Mouse (Mus musculus) lung, adult 10 weeks (tissue): ENCODE results near the gene Brpf1. TPM values are rescaled to one million over a fixed set of nuclear protein-coding genes. Genes with fewer than 3 reads are reported as not detected.

Source experiments
- polyA plus RNA-seq: library from polyadenylated mRNA; stranded (reverse); fragments of 350-450 nt; fragmentation: Illumina TruSeq; extraction: RNeasy Lipid Tissue Mini Kit (QIAGEN cat#74804); gene quantifications from one replicate; pipeline ENCODE4 v1.2.3, GENCODE M21; 2014; ENCODE audit warnings: low read depth, low replicate concordance; ENCODE audit not compliant: insufficient read depth

The Brpf1 gene
- polyA plus RNA-seq = 9.6 TPM

DNA sequence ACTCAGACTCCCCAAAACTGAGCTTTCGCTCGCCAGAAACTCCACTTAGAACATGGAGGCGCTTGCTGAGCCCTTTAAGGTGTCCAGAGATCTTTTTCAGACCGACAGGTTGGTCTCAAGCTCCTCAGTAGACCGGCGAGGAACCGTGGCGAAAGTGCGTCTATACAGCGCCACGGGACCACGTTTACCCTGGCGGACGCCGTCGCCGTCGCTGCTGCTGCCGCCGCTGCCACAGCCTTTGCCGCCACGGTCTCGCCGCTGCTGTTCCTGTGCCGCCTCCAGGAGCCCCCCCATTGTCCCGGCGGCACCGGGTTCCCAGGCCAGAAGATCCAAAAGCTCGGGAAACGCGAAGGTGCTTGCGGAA is at the start of gene Brpf1:
TSS of gene Brpf1 (plus strand) at position 152 of the 364 bp plus-strand sequence.

GRCm38 (mm10) chr6:113282101-113282802 is 24.7 kb upstream of the Brpf1 start, which contains the start of gene Cpne9:
Gene Cpne9, plus strand, starts transcription at chr6:113282307.

DNA sequence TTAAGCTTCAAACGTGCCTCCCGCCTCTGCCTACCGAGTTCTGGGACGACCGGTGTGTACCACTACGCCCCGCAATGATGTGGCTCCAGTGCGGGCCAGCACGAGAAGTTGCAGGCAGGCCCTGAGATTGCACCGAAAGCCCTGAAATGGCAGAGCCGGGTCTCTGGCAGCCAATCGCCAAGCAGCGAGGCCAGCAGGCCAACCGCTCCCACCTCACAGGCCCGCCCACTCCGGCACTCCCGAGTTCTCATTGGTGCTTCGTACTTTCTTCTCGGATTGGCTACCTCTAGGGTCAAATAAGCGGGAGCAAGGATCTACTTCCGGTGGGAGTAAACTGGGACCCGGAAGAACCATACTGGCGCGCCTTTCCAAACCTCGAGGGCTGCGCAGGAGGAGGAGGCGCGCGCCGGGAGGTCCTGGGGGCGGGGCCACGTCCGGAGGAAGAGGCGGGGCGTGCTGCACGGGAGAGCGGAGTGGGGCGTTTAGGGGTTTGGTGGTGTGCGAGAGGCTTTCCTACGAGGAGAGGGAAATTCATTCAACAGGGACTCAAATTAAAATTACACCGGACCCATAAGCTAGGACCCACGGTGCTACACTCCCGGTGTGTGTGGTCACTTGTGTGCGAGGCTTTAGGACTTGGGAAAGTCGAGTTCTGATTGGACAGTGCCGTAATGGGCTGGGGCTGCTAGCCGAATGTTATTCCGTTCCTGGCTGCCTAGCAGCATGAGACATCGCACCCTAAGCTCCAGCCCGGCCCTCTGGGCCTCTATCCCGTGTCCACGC is 19.8 kb downstream of the Brpf1 start, which contains the start of gene Ogg1:
TSS of gene Ogg1 (plus strand) at position 440 of the 783 bp plus-strand sequence.

DNA sequence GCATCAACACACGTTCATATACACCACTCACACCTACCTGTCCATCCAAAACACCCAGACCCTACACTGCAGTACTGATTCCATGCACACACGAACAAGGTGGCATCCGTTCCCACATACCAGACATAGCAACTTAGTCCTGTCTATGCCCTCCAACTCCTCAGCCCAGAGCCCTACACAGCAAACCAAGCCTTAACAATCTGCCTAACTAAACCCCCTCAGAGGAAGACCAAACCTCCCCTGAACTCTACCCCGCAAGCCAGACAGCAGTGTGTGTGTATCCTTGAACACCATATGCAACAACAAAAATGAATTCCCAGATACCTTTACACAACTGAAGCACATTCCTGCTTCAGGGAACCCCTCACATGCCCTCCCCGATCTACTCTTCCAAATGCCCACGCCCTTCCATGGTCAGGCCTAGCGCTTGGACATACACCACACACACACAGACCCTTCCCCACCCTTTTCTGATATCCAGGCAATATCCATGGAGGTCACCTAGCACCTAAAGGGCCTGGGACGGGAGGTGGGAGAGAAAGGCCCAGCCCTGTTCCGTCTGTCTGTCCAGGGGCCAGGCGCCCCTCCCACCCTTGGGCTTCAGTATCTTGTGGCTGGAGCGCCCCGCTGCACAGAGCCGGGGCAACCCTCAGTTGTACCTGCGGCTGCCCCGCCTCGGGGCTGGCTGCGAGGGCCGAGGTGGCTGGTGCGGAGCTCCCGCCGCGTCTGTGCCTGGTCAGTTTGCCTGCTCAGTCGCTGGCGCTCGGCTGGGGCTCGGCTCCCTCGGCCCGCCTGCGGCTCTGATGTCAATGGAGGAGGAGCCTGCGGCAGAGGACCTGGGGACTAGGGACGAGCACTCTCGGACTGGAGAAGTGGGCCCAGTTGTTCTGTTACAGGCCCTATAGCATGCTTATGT is 36.5 kb downstream of the Brpf1 start, which contains the start of gene Camk1:
TSS of gene Camk1 (minus strand) at position 808 of the 916 bp plus-strand sequence.

Other genes with a start within 250 kb of the Brpf1 start
- gene Setd5, start 229.8 kb upstream of the Brpf1 start, polyA plus RNA-seq = 14.0 TPM
- 0.27 TPM for gene Lhfpl4, start 111.8 kb upstream of the Brpf1 start, polyA plus RNA-seq
- gene Mtmr14, start 69.3 kb upstream of the Brpf1 start, polyA plus RNA-seq = 19.0 TPM
- not detected for gene Cpne9, start 24.8 kb upstream of the Brpf1 start, polyA plus RNA-seq
- gene Ogg1, start 19.8 kb downstream of the Brpf1 start, polyA plus RNA-seq = 11.0 TPM
- gene Camk1, start 36.8 kb downstream of the Brpf1 start, polyA plus RNA-seq = 84.4 TPM
- gene Tada3, start 70.7 kb downstream of the Brpf1 start, polyA plus RNA-seq = 24.5 TPM
- gene Arpc4, start 71.0 kb downstream of the Brpf1 start, polyA plus RNA-seq = 168 TPM
- 6.7 TPM for gene Ttll3, start 82.1 kb downstream of the Brpf1 start, polyA plus RNA-seq
- 9.6 TPM for gene Rpusd3, start 112.2 kb downstream of the Brpf1 start, polyA plus RNA-seq
- 63.1 TPM for gene Cidec, start 128.6 kb downstream of the Brpf1 start, polyA plus RNA-seq
- gene Jagn1, start 135.4 kb downstream of the Brpf1 start, polyA plus RNA-seq = 38.2 TPM
- gene Il17re, start 151.3 kb downstream of the Brpf1 start, polyA plus RNA-seq = 8.9 TPM
- gene Il17rc, start 164.3 kb downstream of the Brpf1 start, polyA plus RNA-seq = 27.3 TPM
- gene Creld1, start 176.2 kb downstream of the Brpf1 start, polyA plus RNA-seq = 27.6 TPM
- gene Prrt3, start 194.8 kb downstream of the Brpf1 start, polyA plus RNA-seq = not detected
- 62.9 TPM for gene Emc3, start 224.5 kb downstream of the Brpf1 start, polyA plus RNA-seq
- 0.34 TPM for gene Fancd2, start 224.5 kb downstream of the Brpf1 start, polyA plus RNA-seq